Mouse (Mus musculus) kidney, adult 9 months (tissue): ENCODE results near the gene Helq.

Experiments
- DNase-seq: peaks from one replicate; pipeline ENCODE4 v3.0.0; 2022

Gene Helq

GRCm38 (mm10) chr5:100776900-100777299, 21.5 kb downstream of the Helq start:
- DNase-seq = no peak

- no peak for DNase-seq
These were observed 22.5 kb downstream of the Helq start for GRCm38 (mm10) chr5:100775778-100776404.

GRCm38 (mm10) chr5:100771575-100771974, 26.8 kb downstream of the Helq start:
- no peak for DNase-seq

GRCm38 (mm10) chr5:100766026-100766425, 32.4 kb downstream of the Helq start:
- no peak for DNase-seq

- no peak for DNase-seq
These were observed 36.7 kb downstream of the Helq start for GRCm38 (mm10) chr5:100761736-100762135.

- DNase-seq = no peak
These were observed 38.2 kb downstream of the Helq start for GRCm38 (mm10) chr5:100760049-100760663.

GRCm38 (mm10) chr5:100758121-100758520, 40.3 kb downstream of the Helq start:
- DNase-seq = no peak

- DNase-seq = no peak
These were observed 45.0 kb downstream of the Helq start for GRCm38 (mm10) chr5:100753407-100753806.

- DNase-seq = no peak
These were observed 46.7 kb downstream of the Helq start for GRCm38 (mm10) chr5:100751655-100752054.

- DNase-seq = no peak
These were observed 47.7 kb downstream of the Helq start for GRCm38 (mm10) chr5:100750617-100751255.

- DNase-seq = no peak
These were observed 59.6 kb downstream of the Helq start for GRCm38 (mm10) chr5:100738802-100739201.

GRCm38 (mm10) chr5:100736919-100737318, 61.5 kb downstream of the Helq start:
- DNase-seq = no peak

- DNase-seq = no peak
These were observed 63.9 kb downstream of the Helq start for GRCm38 (mm10) chr5:100734535-100734934.

- DNase-seq = no peak
These were observed 69.6 kb downstream of the Helq start for GRCm38 (mm10) chr5:100728757-100729156.

GRCm38 (mm10) chr5:100726001-100726400, 72.4 kb downstream of the Helq start:
- DNase-seq = no peak

- peak; percentile 9 for DNase-seq
These were observed 78.9 kb downstream of the Helq start, which contains the start of gene Hpse for GRCm38 (mm10) chr5:100719235-100720088. Gene Hpse (minus strand): TSS chr5:100719716.

- no peak for DNase-seq
These were observed 81.6 kb downstream of the Helq start for GRCm38 (mm10) chr5:100716762-100717161.
